Mouse (Mus musculus) adrenal gland, postnatal 14 days (tissue): ENCODE measurements around the gene Mark4. TPM values are rescaled to one million over a fixed set of nuclear protein-coding genes. Genes with fewer than 3 reads are reported as not detected.
A peak's percentile ranks its signal among the peaks of the same experiment; 100 is the strongest.

Experiments
- DNase-seq: peaks from one replicate; pipeline ENCODE4 v3.0.0; 2021; ENCODE audit warnings: mixed read lengths
- long read RNA-seq, 2 experiments: library from polyadenylated mRNA; stranded (forward); transcript quantifications; one replicate each; pipeline ENCODE4 v2.0.0; 2021
- total RNA-seq: library from RNA; stranded (reverse); gene quantifications from 2 replicates; pipeline ENCODE4 v1.2.3, GENCODE M21; 2021

The Mark4 gene
- total RNA-seq: 45.1 and 45.2 TPM in 2 replicates
- long read RNA-seq, experiment 1, transcript Mark4-201 (17 exons, 3,886 nt): major isoform, 14 of 39 reads
- long read RNA-seq, experiment 1, partial matches to known transcripts: 19 of 39 reads
- long read RNA-seq, experiment 1, other reads (novel, unspliced or antisense): 6 of 39 reads
- long read RNA-seq, experiment 2, partial matches to known transcripts: 5 of 20 reads
- long read RNA-seq, experiment 2, other reads (novel, unspliced or antisense): 10 of 20 reads

DNA sequence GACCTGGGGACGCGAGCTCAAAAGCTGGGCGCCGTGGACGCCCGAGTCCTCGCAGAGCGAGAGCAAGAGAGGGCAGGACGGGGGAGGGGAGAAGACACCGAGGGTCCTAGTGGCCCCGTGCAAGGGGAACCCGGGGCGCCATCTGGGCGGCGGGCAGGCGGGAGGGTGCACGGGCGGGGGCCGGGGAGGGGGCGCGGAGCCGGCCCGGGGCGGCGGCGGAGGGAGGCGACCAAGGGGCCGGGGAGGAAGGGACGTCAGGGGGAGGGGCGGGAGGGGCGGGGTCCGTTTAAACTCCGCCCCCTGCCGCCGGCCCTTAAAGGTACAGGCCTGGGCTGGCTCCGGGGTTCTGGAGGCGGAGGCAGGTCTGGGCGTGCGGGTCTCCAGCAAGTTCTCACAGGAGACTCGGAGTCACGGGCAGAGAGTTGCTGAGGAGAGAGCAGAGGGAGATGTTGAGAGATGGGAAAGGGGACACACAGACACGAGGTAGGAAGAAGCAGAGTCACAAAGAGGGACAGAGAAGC, at the start of gene Mark4:
Gene Mark4 (minus strand): TSS at position 231 of the 521 bp plus-strand sequence.
- peak; percentile 90 for DNase-seq

DNA sequence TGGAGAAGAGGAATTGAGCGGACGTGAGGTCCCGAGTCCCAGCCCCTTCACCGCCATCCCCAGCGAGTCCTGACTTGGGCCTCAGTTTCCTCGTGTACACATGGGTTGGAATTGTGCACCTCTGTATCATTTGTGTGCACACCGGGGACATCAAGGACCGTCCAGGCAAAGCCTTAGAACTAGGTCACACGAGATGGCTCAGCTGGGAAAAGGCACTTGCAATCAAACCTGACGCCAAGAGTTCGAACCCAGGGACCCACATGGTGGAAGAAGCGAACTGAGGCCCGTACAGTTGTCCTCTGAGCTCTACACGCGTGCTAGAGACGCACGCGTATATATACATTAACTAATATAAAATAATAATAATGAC, 49.0 kb upstream of the Mark4 start:
- DNase-seq: no peak

DNA sequence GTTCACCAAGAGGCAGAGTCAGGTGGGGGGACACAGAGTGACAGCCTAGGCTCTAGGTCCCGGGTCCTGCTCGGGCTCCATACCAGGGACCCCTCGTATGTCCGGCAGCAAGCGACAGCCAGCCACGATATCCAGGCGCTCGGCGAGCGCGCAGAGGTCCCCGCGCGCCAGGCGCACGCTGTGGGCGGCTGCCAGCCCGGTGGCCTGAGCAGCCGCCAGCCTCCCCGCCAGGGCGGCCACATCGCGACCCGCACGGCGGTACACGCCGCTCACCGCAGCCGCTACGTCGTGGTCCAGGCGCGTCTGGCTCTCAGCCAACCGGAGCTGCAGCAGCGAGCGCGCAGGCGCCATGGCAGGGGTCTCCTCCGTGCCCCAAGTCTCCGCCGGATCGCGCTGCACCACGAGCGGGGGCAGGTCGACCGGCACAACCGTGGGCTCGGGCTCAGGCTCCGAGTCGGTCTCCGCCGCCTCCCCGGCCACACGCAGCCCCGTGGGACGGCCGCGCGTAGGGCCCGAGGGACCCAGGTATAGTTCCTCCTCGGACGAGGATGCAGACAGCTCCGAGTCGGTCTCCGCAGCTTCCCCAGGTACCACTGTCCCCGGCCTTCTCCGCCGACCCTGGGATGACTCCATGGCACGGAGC, 48.5 kb upstream of the Mark4 start:
- DNase-seq: peak; percentile 76

DNA sequence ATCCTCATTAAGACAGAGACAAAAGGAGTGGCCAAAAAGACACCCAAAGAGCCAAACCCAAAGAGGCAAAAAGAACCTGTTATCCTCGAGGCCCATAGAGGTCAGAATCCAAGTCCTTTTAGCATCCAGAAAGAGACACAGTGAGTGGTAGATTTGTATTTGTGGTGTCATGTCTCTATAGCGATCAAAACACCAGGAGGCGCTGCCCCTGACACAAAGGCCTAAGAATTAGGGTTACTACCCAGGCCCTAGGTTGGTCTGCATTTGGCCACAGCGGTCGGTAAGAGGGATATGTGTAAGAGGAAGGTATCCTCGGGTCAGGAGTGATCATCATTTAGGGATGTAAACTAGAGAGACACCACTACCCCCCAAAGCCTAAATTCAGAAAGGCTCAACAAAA, 47.7 kb upstream of the Mark4 start:
- DNase-seq: no peak

DNA sequence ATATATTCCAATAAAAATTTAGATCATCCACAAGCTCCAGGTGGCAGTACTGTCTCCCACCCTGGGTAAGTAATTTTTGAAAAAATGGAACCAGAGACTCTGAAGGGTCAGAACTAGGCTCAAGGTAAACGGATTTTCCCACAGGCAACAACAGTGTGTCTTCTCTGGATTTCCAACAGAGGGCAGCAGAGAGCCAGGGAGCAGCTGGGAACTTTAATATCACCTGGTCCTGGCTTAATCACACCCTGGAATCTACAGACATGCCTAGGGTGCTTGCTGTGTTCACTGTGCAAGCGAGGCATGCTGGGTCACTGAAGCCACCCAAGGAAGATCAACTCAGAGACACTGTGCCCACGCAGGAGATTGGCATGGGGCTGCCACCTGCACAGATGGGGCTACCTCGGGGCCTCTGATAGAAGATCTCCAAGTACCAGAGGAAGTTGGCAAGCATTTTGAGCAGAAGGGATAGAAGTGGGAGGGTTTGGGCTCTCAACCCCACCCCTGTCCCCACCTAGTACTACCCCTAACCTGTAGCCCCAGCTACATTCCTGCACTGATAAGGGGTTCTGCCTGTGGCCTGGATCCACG, 45.0 kb upstream of the Mark4 start:
- peak; percentile 77 for DNase-seq

DNA sequence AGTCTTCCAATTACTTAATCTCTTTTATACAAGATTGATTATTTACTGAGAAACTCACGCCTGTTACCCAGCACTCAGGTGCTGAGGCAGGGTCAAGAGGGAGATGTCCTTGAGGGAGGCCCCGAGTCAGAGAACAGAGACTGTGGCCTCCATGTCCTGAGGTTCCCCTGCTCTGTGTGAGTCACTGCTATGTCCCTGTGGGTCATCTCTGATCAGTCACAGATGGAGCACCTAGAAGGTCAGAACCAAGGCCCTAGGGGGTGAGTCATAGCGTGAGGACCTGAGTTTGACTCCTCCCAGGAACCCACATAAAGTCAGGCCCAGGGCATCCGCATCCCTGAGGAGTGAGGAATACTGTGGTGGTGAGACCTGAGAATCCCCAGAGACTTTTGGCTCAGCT, 43.0 kb upstream of the Mark4 start:
- peak; percentile 83 for DNase-seq

DNA sequence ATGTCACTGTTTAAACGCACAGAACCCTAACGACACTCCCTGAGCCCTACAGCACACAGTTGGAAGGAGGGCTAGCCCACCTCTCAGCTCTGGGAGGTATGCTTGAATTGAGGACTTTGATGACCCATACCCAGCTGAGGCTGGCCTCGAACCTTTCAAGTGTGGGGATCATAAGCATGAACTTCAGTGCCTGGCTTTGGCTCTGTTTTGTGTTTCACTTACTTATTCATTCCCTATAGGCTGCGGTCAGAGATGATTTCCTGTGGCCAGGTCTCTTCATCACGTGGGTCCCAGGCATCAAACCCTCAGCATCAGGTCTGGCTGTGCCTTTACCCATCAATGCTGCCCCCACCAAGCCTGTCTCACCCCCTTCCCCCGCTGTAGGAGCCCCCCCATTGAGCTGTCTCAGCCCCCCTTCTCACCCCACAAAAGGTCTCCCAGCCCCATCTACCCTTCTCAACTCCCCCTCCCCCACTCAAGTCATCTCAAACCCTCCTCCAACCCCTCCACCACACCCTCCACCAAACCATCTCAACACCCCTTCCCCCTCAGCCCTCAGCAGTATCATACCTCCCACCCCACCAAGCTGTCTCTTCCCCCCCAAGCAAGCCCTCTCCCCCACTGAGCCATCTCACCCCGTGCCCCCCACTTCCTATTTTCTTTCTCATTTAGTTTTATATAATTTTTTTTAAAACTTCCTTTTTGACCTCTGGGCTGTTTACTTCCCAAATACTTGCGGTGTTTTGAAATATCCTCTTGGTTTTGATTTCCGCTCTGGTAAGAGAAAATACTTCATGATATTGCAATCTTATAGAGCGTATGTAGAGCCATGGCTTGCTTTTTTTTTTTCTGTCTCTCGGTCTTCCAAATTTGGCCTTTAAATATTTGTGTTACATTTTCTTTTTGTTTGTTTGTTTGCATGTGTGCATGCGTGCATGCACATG, 42.1 kb upstream of the Mark4 start:
- DNase-seq: no peak

DNA sequence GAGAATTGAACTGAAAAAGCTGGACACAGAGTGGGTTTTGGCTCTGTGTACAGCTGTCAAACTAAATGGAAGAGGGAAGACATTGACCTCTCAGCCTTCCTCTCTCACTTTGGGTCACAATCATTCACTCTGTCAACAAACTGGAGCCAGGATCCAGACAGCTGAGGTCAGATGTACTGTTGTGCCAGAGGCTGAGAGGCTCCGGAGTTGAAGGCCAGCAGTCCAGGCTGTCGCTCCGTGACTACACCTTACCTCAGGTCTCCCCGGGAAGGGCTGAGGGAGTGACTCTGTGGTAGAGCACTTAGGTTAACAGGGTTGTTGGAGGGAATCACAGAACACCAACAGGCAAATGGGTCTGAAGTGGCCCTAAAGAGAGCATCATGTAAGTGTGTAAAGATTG, 39.7 kb upstream of the Mark4 start:
- DNase-seq: peak; percentile 70

DNA sequence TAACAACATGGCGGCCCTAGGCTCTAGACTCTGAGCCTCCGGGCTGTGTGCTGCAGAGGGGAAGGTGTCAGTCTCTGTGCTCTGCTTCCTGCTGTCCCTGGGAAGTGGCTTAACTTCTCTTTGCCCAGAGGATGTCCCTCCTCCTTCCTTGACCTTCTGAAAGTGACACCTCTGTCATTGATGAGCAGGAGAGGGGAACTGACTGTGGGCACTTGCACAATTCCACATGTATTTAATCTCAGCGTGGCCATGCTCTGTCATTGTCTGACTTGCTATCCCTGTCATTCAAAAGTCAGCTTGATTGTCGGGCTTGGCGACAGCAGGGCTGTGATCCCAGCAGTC, 37.6 kb upstream of the Mark4 start:
- no peak for DNase-seq

DNA sequence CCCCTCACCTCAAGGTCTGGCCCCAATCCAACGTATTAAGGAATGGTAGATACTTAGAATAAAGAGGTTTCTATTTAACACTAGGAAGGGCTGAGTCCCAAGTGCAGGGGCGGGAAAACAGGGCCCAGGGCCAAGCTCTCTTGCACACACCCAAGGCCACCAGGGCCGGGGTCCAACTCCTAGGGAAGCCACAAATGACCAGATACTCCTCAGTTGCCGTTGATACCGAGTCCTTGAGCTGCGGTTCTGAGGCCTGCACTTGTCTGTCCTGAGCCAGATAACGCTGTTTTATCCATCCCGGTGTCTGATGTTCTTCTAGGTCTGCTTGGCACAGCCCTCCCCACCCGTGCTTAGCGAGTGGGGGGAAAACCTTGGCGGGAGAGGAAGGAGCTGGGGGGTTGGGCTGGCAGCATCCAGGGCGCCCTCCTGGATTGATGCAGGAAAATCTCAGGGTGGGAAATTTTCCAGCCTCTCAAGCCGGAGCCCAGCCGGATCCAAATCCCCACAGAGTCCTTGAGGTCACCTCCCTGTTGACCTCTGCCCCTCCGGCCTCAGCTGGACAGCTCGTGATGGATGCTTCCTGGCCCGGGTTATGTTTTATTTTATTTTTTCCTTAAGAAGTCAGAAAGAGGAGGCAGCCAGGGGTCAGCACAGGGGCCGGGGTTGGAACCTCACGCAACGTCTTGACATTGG, 37.0 kb upstream of the Mark4 start:
- DNase-seq: peak; percentile 84

DNA sequence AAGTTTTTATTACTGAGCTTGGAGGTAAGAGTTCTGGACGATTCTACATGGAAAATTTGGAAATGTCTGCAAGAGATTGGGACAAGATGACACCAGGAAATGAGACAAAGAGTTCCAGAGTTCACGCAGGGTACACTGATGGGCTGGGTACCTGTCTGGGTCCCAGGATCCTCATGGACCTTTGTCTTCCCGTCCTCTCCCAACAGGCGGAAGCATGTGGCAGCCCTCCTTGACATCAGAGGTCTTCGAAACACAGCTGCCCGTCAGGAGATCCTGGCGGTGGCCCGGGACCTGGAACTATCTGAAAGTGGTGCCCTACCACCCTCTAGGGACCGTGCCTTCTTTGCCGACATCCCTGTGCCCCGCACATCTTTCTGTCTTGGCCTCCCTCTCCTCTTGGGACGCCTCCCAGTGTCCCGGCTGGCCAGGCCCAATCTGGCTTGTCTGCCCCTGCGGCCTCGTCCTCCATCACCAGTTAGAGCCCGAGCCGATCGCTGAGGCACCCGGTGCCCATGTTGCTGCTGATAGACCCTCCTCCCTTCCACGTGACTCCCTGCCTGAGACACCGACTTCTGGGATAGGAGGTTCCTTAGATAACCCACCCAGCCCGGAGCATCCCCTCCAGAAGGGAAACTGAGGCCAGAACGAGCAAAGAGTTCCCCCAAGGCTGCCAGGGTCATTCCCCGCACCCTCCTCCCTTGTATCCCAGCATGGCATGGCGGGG, 36.3 kb upstream of the Mark4 start:
- peak; percentile 49 for DNase-seq

DNA sequence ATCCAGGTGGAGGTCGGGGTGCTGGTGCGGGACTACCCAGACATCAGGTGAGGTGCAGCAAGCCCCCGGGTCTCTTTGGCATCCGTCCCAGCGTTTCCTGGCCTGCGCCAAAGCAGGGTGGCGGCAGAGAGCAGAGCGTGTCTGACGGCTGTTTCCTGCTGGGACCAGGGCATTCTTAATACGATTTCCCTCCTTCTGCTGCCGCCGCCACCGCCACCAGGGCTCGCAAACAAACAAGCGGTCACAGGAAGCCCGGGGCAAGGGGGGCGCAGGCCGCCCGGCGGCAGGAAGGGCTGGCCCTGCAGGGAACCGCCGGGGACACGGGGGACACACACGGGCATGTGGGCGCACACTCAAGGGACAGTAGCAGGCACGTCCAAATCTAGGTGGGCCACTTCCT, 33.1 kb upstream of the Mark4 start:
- DNase-seq: peak; percentile 81

DNA sequence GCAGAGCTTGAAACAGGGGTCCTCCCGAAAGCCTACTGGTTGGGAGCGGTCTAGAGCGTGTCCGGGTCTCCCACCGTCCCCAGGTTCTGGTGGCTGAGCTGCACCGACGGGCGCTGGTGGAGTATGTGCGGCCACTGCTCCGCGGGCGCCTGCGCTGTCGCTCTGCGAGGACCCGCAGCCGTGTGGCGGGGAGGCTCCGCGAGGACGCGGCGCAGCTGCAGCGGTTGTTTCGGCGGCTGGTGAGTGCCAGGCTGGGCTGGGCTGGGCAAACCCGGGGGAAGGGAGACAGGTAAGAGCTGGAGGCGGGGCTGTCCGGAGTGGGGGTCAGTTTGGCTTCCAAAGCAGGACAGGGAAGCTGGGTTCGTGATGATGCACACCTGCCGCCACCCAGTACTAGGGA, 30.9 kb upstream of the Mark4 start:
- no peak for DNase-seq

DNA sequence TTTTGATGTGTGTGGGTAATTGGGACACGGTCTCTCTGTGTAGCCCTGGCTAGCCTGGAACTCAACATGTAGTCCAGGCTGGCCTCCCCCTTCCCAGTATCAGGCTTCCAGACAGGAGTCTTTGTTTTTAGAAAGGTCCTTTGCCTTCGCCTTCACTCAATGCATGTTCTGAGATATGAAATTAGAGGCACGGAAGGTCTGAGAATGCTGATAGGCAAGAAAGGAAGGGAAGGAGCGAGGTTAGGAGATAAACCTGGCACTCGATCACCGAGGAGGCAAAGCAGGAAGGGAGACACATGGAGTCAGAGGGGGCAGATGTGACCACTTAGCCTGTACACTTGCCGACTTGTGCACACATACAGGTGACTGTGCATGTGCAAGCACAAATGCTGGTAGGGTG, 27.9 kb upstream of the Mark4 start:
- DNase-seq: no peak

DNA sequence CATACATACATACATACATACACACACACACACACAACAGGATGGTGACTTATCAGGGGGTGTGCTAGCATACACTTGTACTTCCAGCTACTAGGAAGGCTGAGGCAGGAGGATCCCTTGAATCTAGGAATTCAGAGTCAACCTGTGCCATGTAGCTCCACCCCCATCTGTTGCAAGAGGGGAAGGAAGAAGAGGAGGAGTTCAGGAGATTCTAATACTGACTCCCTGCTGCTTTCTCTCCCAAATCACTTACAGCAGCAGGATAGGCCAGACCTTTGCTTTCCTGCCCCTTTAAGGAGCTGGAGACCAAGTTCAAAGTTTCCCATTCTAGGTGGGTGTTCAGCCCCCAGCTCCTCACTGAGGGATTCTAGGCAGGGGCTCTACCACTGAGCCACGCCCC, 26.9 kb upstream of the Mark4 start:
- no peak for DNase-seq

DNA sequence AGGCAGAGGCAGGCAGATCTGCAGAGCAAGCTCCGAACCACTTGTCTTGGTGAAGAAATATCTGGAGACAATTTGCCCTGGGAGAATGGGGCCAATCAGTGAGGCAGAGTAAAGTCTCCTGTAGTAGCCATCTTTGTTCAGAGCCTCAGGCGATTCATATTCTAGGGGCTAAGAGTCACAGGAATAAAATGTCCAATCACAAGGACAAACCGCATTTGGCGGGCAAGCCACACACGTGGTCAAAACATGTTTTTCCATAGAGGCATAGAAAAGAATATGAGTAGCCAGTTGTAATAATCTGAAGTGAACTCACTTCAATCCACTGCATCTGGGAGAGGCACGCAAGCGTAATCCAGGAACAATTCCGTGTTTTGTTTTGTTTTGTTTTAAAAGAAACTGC, 24.7 kb upstream of the Mark4 start:
- DNase-seq: no peak

DNA sequence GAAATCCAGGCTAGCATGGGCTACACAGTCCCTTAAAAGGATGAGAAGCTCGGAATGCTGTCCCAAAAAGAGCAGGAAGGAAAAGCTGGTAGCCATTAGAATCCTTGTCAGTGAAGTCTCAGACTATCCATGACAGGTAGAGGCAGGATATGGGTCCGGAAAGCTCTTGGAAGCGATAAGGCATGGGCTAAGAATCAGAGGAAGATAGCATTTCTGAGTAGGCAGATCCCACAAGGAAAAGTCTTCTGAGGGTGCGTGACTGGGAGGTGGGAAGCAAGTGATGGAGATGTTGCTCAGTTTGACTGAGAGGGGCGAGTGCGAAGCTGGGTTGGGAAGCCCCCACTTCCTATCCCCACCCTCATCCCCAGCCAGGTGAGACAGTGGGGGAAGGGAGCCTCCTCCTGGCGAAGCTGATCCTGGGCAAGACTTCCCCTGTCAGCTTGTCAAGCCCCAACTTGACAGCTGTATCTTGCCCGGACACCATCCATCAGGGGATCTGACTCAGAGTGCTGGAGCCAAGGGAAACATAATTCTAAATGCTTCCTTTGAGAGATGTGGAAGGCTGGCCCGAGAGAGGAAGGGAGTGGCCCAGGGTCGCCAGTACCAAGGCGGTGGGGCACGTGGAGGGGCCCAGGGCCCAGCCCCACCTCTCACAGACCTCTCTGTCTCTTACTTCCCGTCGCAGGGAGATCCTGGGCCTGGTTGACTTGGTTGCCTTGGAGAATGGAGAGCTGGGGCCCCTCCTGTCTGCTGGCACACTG, 19.2 kb upstream of the Mark4 start:
- peak; percentile 50 for DNase-seq

DNA sequence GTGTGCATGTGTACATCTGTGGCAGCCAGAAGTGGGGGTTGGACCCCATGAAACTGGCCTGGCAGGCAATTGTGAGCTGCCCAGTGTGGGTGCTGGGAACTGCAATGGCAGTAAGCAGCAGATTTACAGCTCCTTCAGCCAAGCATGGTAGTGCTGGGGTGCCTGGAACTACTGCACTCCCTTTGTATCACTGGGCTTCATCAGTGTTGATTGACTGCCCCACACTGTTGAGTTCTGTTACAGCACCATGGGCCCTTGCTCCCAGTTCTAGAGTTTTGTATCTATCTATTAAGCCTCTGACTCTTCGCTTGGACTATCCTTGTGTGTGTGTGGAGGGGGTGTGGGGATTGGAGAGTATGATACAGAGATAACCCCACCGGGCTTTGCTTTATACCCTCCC, 18.5 kb upstream of the Mark4 start:
- DNase-seq: no peak

DNA sequence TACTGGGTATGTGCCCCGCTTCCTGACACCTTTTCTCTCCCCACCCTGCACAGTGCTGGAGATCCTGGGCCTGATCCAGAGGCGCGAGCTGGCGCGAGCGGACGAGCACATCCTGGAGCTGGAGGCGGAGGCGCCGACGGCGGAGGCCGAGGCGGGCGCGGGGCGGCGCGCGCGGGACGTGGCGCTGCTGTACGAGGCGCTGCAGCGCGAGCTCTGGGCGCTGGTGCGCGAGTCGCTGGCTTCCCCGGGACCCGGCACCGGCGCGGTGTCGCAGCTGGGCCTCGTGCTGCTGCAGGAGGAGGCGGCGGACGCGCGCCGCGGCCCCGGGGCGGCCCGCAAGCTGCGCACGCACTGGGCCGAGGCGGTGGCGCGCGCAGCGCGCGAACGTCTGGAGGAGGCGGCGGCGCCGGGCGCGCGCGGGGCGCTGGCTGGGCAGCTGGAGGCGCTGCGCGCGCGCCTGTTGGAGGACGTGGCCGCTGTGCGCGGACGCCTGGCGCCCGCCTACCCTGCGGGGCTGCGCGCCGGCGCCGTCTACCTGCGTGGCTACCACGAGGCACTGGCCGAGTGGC, 15.3 kb upstream of the Mark4 start:
- peak; percentile 92 for DNase-seq

DNA sequence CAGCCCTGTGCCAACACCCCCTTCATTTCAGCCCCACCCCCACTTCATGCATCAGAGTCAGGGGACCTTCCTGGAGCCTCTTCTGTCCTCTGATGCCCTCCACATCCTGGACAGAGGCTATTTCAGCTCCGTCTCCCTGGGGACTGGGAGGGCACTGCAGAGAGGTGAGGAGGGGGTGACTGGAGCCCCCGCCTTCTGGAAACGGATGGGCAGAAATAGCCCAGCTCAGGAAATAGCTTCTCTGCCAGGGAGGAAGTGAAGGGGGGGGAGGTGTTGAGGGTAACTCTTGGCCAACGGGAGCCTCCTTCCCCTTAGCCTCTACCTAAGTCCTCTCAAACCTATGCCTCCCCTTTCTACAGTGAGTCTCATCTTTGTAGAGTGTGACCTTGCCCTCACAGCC, 13.8 kb upstream of the Mark4 start:
- DNase-seq: peak; percentile 70
